8 mouse cellular contexts compared by ENCODE assay signal in the genomic region with DNA sequence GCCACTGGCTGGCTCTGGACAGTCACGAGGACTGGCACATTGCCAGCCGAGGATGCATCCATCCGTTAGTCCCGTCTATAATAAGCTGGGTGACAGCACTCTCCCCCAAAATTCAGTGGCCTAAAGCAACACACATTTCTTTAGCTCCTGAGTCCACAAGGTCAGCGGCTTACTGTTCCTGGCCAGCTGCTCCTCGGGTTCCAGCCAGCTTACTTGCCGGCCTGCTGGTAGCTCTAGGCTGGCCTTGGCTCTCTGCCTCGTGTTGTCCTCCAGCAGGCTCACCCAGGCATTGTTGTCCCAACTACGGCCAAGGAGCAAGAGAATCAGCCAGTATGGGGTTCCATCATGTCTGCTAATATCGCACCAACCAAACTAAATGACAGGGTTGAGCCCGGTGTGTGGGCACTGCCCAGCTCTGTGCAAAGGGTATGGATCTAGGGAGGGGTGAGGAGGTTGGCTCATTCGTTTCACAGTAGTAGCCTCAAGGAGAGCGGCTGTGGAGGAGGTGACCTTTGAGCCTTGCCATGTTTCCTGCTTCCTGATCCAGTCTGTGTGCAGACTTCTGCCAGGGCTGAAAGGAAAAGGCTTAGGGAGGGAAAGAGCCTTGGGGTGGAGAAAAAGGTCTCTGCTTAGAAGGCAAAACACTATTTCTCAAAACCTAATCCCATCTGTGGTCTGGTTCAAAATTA.
DNase-seq lines count a peak whose midpoint lies in the region; ATAC-seq and TF ChIP-seq lines count a peak whose summit lies in the region.

No protein-coding gene starts in this region.

- H3K9me3 ChIP-seq in kidney, embryonic 16.5 days (ENCODE audit: low read length): no peaks in the 10 kb centered on the region
- no peaks in the 10 kb centered on the region for H3K9me3 ChIP-seq in kidney, postnatal 0 days (replicated peaks; ENCODE audit: low read length)
- H3K9me3 ChIP-seq in forebrain, embryonic 11.5 days (ENCODE audit: control insufficient read depth, low read length): no peaks in the 10 kb centered on the region

- TF ChIP-seq EP300 in heart, adult 2 months (IDR thresholded peaks at IDR 0.05; ENCODE audit: insufficient read depth, low read depth, low read length): no peak

- TF ChIP-seq CTCF in heart, adult 2 months (IDR thresholded peaks at IDR 0.05): 0 out of 2 replicates have a peak, but pooled peaks have one; percentile 12
- TF ChIP-seq CTCF in kidney, postnatal 0 days (IDR thresholded peaks at IDR 0.05; ENCODE audit: low read depth): no peak
- TF ChIP-seq CTCF in thymus, adult 2 months (IDR thresholded peaks at IDR 0.05; ENCODE audit: borderline replicate concordance, control insufficient read depth, extremely low read depth, insufficient read depth, low read length, poor library complexity): no peak

- TF ChIP-seq POLR2A in heart, adult 2 months (IDR thresholded peaks at IDR 0.05; ENCODE audit: insufficient read depth, low read depth, low read length): no peak
- no peak for TF ChIP-seq POLR2A in thymus, adult 2 months (IDR thresholded peaks at IDR 0.05; ENCODE audit: control insufficient read depth, extremely low read depth, insufficient read depth, low read length, poor library complexity)

- H3K9ac ChIP-seq in kidney, embryonic 16.5 days (replicated peaks; ENCODE audit: low read length): no peak overlapping the region
- no peak overlapping the region for H3K9ac ChIP-seq in heart, adult 2 months (ENCODE audit: low read depth, low read length)
- no peak overlapping the region for H3K9ac ChIP-seq in kidney, postnatal 0 days (ENCODE audit: low read depth, low read length)
- no peak overlapping the region for H3K9ac ChIP-seq in forebrain, embryonic 11.5 days (ENCODE audit: low read length)

- no peaks in the 10 kb centered on the region for H3K27me3 ChIP-seq in kidney, embryonic 16.5 days (ENCODE audit: insufficient read depth, low read length)
- H3K27me3 ChIP-seq in heart, adult 2 months (ENCODE audit: control insufficient read depth, insufficient read depth, low read length): no peaks in the 10 kb centered on the region
- H3K27me3 ChIP-seq in kidney, postnatal 0 days (ENCODE audit: insufficient read depth, low read length): no peaks in the 10 kb centered on the region
- H3K27me3 ChIP-seq in thymus, adult 2 months (ENCODE audit: control insufficient read depth, insufficient read depth, low read length): no peaks in the 10 kb centered on the region
- no peaks in the 10 kb centered on the region for H3K27me3 ChIP-seq in forebrain, embryonic 11.5 days (ENCODE audit: control insufficient read depth, insufficient read depth, low read length)

- no peak overlapping the region for H3K4me3 ChIP-seq in kidney, embryonic 16.5 days (ENCODE audit: low read length)
- H3K4me3 ChIP-seq in heart, adult 2 months: no peak overlapping the region
- H3K4me3 ChIP-seq in kidney, postnatal 0 days (replicated peaks; ENCODE audit: low read depth, low read length): no peak overlapping the region
- H3K4me3 ChIP-seq in thymus, adult 2 months (ENCODE audit: control insufficient read depth, insufficient read depth, low read length): no peak overlapping the region
- H3K4me3 ChIP-seq in forebrain, embryonic 11.5 days (ENCODE audit: low read depth, low read length): no peak overlapping the region

- intact Hi-C loops in heart, adult 2 months (cut with DNase I): no loop called here

- H3K4me1 ChIP-seq in kidney, embryonic 16.5 days (ENCODE audit: insufficient read depth, low read length): peaks cover 33% of the 10 kb centered on the region
- H3K4me1 ChIP-seq in heart, adult 2 months (ENCODE audit: control insufficient read depth, insufficient read depth, low read length): peaks cover 4% of the 10 kb centered on the region; the same call in 1 of the 2 replicates
- H3K4me1 ChIP-seq in kidney, postnatal 0 days (replicated peaks; ENCODE audit: insufficient read depth, low read length): peaks cover 12% of the 10 kb centered on the region; the same call in 1 of the 2 replicates
- no peaks in the 10 kb centered on the region for H3K4me1 ChIP-seq in thymus, adult 2 months (replicated peaks; ENCODE audit: control insufficient read depth, insufficient read depth, low read length)
- H3K4me1 ChIP-seq in forebrain, embryonic 11.5 days (replicated peaks; ENCODE audit: control insufficient read depth, insufficient read depth, low read length): no peaks in the 10 kb centered on the region

- ATAC-seq in kidney, embryonic 16.5 days (ENCODE audit: low FRiP score, low TSS enrichment): no peak
- no peak for ATAC-seq in kidney, postnatal 0 days (replicated peaks; ENCODE audit: low FRiP score, low read depth)
- no peak for ATAC-seq in forebrain, embryonic 11.5 days (replicated peaks; ENCODE audit: low FRiP score)

- 40% methylated on average over 13 of the region's 13 CpGs for WGBS in kidney, embryonic 16.5 days
- 29% methylated on average over 13 of the region's 13 CpGs for WGBS in heart, adult 2 months
- WGBS in kidney, postnatal 0 days: 41% methylated on average over 13 of the region's 13 CpGs
- WGBS in thymus, adult 2 months: 85% methylated on average over 13 of the region's 13 CpGs
- WGBS in forebrain, embryonic 11.5 days: 84% methylated on average over 13 of the region's 13 CpGs

- H3K36me3 ChIP-seq in kidney, embryonic 16.5 days (ENCODE audit: insufficient read depth, low read length): no peaks in the 10 kb centered on the region
- no peaks in the 10 kb centered on the region for H3K36me3 ChIP-seq in heart, adult 2 months (ENCODE audit: control insufficient read depth, insufficient read depth, low read length)
- no peaks in the 10 kb centered on the region for H3K36me3 ChIP-seq in kidney, postnatal 0 days (ENCODE audit: insufficient read depth, low read length)
- no peaks in the 10 kb centered on the region for H3K36me3 ChIP-seq in thymus, adult 2 months (ENCODE audit: control insufficient read depth, insufficient read depth, low read length)
- no peaks in the 10 kb centered on the region for H3K36me3 ChIP-seq in forebrain, embryonic 11.5 days (ENCODE audit: control insufficient read depth, insufficient read depth, low read length)

- no peak overlapping the region for H3K27ac ChIP-seq in kidney, embryonic 16.5 days (ENCODE audit: low read length)
- H3K27ac ChIP-seq in heart, adult 2 months: no peak overlapping the region
- no peak overlapping the region for H3K27ac ChIP-seq in kidney, postnatal 0 days
- H3K27ac ChIP-seq in thymus, adult 2 months (ENCODE audit: control insufficient read depth, insufficient read depth, low read length): no peak overlapping the region
- no peak overlapping the region for H3K27ac ChIP-seq in forebrain, embryonic 11.5 days (ENCODE audit: low read depth, low read length)

- no peak overlapping the region for H3K4me2 ChIP-seq in kidney, embryonic 16.5 days (replicated peaks; ENCODE audit: low read depth, low read length)
- H3K4me2 ChIP-seq in kidney, postnatal 0 days (ENCODE audit: low read length): no peak overlapping the region
- no peak overlapping the region for H3K4me2 ChIP-seq in forebrain, embryonic 11.5 days (ENCODE audit: low read depth, low read length, severe bottlenecking)

- no peaks in the 10 kb centered on the region for H3K79me2 ChIP-seq in heart, adult 2 months (replicated peaks; ENCODE audit: control insufficient read depth, insufficient read depth, low read length)

- DNase-seq in kidney, adult 11 months: peak; percentile 72
- DNase-seq in adrenal gland, adult (ENCODE audit: inconsistent age in 2 of 2, low spot score in 1 of 2): peak; percentile 64 to 91
- DNase-seq in heart, adult 2 months: peak; percentile 53 to 76
- DNase-seq in kidney, postnatal 0 days (ENCODE audit: low spot score): peak; percentile 25
- DNase-seq in thymus, adult 2 months: no peak
- DNase-seq in forebrain, embryonic 11.5 days (ENCODE audit: low spot score): no peak
- DNase-seq in thymus, postnatal 4 days: no peak

Comparison
In these comparisons a context has a peak if more than half of its experiments do, and no peak if none do; other contexts are left out.
1. DNase-seq: peak in kidney, adult 11 months (single experiment), adrenal gland, adult (2 of 2), heart, adult 2 months (2 of 2) and kidney, postnatal 0 days (single experiment); none in thymus, adult 2 months (single experiment), forebrain, embryonic 11.5 days (single experiment) and thymus, postnatal 4 days (single experiment).